Mouse (Mus musculus) heart, adult 2 months (tissue): Measurements from ENCODE around the gene Prss35.

Source experiments
- CTCF ChIP-seq: fragments of 200-600 bp; IDR thresholded peaks from 2 replicates; pipeline ENCODE4 v1.8.1; 2022; ENCODE audit warnings: antibody characterized with exemption, mild to moderate bottlenecking, moderate library complexity
- EP300 ChIP-seq: fragments of 200-500 bp; IDR thresholded peaks from 2 replicates; pipeline ENCODE4 v1.6.1; 2011; ENCODE audit warnings: low read depth, low read length, control low read depth; ENCODE audit not compliant: insufficient read depth
- POLR2A ChIP-seq: fragments of 200-500 bp; IDR thresholded peaks from 2 replicates; pipeline ENCODE4 v1.6.1; 2011; ENCODE audit warnings: mild to moderate bottlenecking, low read depth, low read length, control low read depth; ENCODE audit not compliant: insufficient read depth

- no peak for TF ChIP-seq EP300
- no peak for TF ChIP-seq POLR2A
- no peak for TF ChIP-seq CTCF
These were observed 45.7 kb downstream of the Prss35 start for GRCm38 (mm10) chr9:86789186-86789585.
